Mouse (Mus musculus): ENCODE results near the gene Fam227b. TPM values are rescaled to one million over a fixed set of nuclear protein-coding genes. Genes with fewer than 3 reads are reported as not detected.

Fam227b gene
- total RNA-seq, 2 experiments from 2014 or later, result 0.19 TPM; not detected in 1

GRCm38 (mm10) chr2:126061037-126061773 lies 90.6 kb downstream of the Fam227b start:
- no peak for DNase-seq (ENCODE audit: low spot score in 2 of 2)

DNA sequence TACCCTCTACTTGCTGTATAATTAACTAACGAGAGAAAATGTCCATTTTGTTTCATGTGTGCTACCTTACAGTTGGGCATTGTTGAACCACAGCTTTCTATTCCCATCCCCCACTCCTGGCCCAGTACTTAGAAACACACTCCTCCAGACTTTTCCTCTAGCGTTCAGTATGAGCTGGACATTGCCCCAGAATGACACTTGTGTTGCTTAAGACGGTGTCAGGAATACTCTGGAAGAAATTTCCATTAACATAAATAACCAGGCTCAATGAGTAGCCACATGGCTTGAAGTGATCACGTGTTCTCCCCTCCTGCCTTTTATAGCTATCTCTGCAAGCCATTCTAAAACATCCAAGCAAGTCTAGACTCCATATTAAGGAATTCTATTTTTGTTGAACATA lies 91.2 kb downstream of the Fam227b start:
- no peak for DNase-seq (ENCODE audit: low spot score in 2 of 2)

DNA sequence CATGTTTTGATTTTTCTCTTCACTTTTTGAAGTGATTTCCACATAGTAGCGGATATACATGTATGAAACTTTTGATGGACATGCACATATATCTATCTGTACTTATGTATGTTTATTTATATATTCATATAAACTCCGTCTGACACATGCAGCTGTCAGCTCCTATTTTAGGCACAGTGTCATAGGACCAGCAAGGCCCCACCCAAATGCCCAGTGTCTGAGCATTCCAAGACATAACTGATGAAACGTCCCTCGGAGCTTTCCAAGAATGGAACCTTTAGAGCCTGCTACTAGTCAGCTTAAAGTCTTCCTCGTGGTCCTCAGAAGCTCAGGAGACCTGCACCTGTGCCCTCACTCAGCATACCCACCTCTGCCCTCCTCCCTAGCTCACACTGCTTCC lies 98.1 kb downstream of the Fam227b start:
- DNase-seq (ENCODE audit: low spot score in 2 of 2), result no peak

DNA sequence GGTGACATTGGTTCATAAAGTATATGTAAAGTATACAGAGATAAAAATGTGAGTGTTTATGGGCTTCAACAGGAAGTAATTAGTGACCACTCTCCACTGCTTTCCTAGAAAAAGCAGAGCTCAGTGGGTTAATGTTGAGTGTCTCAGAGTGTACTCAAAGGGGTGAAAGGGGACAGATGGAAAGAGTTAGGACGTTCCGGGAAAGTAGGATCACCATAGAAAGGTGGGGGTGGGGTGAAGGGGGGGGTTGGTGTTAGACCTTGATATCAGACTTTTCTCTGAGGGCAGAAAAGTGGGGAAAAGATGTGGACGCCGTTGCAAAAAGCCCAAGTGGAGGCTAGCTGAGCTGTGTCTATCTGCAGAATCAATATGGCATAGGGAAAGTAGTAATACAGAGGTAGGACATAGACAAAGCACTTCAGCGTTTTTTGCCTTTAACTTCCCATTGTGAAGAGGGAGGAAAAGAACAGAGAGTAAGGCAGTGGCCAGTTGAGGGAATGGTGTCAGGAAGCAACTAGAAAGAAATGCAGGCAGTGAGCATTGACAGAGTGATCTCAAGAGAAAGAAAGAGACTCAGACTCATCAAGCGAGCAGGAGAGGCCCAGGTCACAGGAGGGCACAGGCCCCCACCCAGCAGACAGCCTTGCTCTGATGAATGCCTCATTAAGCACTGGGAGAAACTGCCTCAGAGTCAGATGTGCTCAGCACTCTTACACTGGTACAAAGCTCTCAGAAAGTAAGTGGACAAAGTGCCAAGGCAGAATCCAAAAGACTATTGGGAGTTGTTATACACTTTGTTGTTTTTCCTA lies 98.9 kb downstream of the Fam227b start:
- no peak for DNase-seq (ENCODE audit: low spot score in 2 of 2)

DNA sequence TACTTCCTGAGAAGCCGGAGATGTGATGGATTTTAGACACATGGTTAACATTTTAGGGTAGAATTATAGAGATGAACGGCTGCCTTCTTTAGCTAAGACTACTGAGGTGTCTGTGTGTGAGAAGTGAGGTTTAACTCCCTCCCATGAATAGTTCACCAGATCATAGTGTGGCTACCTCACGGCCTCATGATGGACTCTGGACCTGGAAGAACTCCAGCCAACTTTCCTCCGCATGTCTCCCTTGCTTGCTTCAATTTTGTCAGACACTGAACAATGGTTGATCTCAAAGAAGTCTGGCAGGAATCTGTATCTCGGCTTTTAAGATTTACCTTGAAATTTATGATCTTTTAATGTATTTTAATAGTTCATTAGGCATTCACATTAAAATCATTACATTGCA lies 106.2 kb downstream of the Fam227b start:
- no peak for DNase-seq (ENCODE audit: low spot score in 2 of 2)

GRCm38 (mm10) chr2:126042674-126043073 lies 109.1 kb downstream of the Fam227b start:
- no peak for DNase-seq (ENCODE audit: low spot score in 2 of 2)

DNA sequence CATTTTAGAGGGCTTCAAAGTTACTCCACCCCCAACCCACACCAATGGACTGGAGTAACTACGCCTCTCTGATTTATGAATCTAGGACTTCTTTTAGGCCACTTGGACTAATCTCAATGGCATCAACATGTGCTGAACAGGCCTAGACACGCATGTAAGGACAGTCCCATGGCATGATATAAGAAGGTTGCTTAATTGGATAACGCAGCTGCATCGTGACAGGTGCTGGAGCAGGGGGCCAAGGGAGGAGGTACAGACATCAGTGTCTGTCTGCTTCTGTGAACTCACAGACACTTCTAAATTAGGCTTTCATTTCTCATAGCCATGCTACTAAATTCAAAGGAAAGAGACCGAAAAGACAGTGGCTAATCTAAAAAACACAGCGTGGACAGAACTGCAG lies 110.6 kb downstream of the Fam227b start:
- no peak for DNase-seq (ENCODE audit: low spot score in 2 of 2)

DNA sequence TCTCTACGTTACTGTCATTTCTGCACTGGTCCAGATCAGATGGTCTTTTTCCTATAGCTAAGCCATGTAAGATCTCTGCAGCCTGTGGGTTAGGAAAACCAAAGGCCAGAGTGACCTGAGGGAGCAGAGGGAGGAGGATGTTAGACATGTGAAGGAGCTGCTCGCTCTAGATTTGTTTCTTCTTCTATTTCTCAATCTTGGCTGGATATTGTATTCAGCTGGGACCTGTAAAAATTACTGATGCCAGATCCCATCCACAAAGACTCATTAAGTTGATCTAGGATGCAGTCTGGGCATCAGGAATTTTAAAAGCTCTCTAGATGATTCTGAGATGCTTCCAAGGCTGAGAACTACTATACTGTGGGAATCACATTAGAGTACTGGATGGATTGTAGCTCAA lies 111.2 kb downstream of the Fam227b start:
- DNase-seq (ENCODE audit: low spot score in 2 of 2), result no peak

- DNase-seq (ENCODE audit: low spot score in 2 of 2), result no peak
Observed at GRCm38 (mm10) chr2:126039414-126039891, 112.4 kb downstream of the Fam227b start.

- no peak for DNase-seq (ENCODE audit: low spot score in 2 of 2)
Observed at GRCm38 (mm10) chr2:126038221-126039000, 113.4 kb downstream of the Fam227b start.

GRCm38 (mm10) chr2:126036121-126036520 lies 115.7 kb downstream of the Fam227b start:
- DNase-seq (ENCODE audit: low spot score in 2 of 2), result no peak

- no peak for DNase-seq (ENCODE audit: low spot score in 2 of 2)
Observed at GRCm38 (mm10) chr2:126035013-126035770, 116.6 kb downstream of the Fam227b start.

GRCm38 (mm10) chr2:126034379-126035005 lies 117.3 kb downstream of the Fam227b start, which contains the start of gene Fgf7:
Gene Fgf7, plus strand, starts transcription at chr2:126034658.
- peak; percentile 7 to 12 for DNase-seq (ENCODE audit: low spot score in 2 of 2)

DNA sequence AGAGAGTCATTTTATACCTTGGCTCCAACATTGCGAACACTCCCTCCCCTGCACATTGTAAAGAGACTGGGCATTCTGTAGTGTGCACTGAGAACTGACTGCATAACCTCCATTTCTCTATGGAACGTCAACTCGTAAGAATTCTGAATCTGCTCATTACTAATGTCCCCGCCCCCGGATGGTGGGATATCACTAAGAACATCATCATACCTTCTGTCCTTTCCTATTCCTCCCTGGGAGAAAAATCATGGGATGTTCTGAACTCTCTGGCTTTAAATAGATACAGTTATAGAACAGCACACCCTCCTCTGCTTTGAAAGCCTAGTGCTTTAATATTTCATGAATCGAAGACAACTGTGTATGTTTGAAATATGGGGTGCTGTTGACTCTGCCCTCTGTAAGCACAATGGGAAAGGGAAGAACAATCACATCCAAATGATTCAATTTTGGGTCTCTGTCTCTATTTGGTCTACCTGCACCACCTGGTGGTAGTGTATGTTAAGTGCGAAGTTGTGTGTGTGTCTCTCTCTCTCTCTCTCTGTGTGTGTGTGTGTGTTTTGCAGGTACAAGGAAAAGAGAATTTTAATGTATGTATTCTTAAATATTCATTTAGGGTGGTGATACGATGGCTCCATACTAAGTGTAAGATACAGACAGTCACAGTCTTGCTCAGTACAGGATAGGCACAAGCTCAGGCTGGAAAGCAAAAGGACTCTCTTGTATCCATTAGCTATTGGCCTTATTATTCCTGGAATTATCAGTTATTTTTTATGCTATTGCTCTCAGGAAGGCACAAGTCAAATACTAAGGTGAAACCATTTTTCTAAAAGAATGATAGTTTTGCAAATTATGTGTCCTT lies 118.5 kb downstream of the Fam227b start:
- DNase-seq (ENCODE audit: low spot score in 2 of 2), result peak in 1 of 2 experiments; percentile 3

DNA sequence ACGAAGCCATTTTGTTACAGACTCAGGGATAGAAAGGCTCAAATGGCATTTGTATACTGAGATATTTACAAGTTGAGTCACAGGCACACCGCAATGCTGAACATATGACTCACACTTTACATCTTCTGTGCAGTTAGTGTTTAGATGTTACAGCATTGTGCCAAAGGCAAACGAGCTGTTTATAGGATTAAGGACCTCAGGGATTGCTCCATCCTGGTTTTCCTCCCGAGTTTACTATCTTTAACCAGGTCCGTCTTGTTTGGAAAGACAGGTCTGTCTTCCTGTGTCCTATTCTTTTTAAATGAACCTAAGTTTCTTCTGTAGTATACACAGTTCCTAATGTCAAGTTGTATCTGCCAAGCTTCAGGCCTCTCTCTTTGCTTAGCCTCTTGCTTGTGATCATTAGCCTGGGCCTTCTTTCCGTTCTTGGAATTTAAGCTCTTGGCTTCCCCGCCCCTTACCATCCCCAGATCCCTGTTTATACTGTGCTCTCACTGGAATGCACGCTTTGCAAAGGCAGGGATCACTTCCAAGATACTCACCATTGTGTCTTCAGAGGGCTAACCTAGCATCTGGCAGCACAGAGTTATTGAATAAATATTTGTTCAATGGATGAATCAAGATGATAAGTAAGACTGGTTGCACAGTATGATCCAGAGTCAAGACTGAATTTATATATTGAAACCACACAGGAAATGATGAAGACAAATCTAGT lies 120.5 kb downstream of the Fam227b start:
- no peak for DNase-seq (ENCODE audit: low spot score in 2 of 2)

- no peak for DNase-seq (ENCODE audit: low spot score in 2 of 2)
Observed at GRCm38 (mm10) chr2:126015763-126016473, 135.9 kb downstream of the Fam227b start.

GRCm38 (mm10) chr2:126014989-126015710 lies 136.7 kb downstream of the Fam227b start:
- DNase-seq (ENCODE audit: low spot score in 2 of 2), result no peak

Measured in left cerebral cortex, adult 18-20 months (tissue).